Mouse (Mus musculus): ENCODE measurements around the gene Sdad1.

Gene Sdad1

DNA sequence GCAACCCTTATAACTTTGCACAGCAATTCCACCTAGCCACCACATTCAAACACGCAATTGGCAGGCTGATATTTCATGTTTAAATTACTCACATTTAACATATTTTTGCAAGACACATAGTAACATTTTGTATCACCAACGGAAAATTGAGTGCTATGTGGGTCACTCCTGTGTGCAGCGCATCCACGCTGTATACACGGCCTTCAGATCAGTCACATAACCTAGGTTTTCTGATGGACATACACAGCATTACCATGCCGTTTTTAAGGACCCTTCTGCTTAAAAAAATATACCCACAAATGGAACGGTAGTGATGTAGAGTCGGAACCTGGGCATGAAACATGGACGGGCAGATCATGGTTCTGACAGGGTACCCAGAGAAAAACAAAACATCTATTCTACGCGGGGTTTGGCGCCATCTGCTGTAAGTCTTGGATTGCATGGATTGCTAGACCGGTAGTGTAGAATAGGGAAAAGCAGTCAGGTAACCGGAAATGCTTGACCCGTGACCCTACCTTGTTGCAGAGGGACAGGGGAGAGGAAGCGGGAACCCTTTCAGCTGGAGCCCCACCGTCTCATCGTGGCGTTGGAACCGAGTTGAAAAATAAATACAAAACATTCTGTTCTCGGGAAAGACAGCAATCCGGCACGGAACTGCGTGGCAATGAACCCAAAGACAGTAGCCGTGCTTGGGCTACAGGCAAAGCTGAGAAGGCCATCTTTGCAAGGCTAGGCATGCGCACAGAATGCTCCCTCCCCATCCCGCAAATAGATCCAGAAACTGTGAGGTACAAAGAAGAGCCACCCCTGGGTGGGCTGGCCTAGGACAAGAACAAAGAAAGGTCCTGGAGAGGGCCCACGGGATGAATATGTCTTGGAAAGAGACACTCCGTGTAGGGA, 70.7 kb downstream of the Sdad1 start:
- peak in 1 of 2 experiments; percentile 38 for DNase-seq (ENCODE audit: low spot score in 2 of 2)

DNA sequence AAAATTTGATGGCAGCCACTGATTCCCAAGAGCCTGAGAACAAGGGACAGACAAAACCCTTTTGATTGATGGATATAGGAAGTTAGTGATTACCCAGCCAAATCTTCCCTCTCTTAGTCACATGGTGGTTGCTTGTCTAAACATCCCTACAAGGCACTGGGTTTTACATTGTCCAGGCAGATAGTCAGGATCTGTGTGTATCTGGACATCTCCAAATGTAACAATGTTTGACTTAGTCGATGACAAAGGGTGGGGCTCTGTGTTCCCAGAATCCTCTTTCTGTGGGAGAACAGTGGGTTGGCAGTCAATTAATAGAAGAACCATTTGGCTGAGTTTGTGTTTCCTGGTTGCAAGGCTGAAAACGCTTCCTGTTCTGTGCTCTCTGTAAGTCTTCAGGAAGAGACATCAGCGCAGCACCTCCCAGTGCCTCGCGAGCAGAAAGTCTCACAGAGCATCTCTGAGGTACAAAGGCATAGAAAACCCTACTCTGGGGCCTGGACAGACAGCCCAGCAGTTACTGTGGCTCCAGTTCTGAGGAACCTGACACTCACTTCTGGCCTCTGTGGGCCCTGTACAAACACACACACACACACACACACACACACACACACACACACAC, 75.2 kb downstream of the Sdad1 start:
- DNase-seq (ENCODE audit: low spot score in 2 of 2): no peak

Measured in spleen, postnatal 10 days (tissue).